In the genomic region with DNA sequence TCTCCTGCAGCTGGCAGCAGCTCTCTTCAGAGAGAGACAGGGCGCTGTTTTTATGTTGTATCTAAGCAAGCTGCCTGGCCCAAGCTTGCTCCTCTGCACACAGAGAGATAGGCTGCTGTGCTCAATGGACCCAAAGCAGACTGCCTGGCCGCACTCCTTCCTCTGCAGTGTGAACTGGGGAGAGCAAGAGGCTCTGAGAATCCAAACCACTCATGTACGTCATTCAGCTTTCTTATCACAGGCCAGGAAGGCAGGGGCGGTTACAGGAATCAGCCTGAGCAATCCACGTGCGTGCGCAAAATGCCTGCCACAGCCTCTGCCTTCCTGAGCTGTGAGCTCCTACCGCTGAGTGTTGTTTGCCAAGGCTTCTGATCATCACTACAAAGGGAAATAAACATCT, we compare ENCODE assay signal across 8 mouse cellular contexts. TPM values are rescaled to one million over a fixed set of nuclear protein-coding genes. Genes with fewer than 3 reads are reported as not detected.
DNase-seq lines count a peak whose midpoint lies in the region; ATAC-seq lines count a peak whose summit lies in the region.

No protein-coding gene starts in this region.

- H3K4me3 ChIP-seq in intestine, embryonic 16.5 days (ENCODE audit: low read length), result no peak overlapping the region
- H3K4me3 ChIP-seq in liver, embryonic 16.5 days (ENCODE audit: low read depth, low read length), result peak overlapping the region; percentile 99

- H3K4me1 ChIP-seq in intestine, embryonic 16.5 days (ENCODE audit: control insufficient read depth, insufficient read depth, low read length), result peaks cover 42% of the 10 kb centered on the region
- peaks cover 87% of the 10 kb centered on the region for H3K4me1 ChIP-seq in liver, embryonic 16.5 days (ENCODE audit: control insufficient read depth, low read depth, low read length)

- peak; percentile 64 to 80 for DNase-seq in adrenal gland, adult (ENCODE audit: inconsistent age in 2 of 2, low spot score in 1 of 2)
- DNase-seq in adrenal gland, adult 8-10 months, result no peak
- peak; percentile 95 for DNase-seq in T-cell, adult 2 months (ENCODE audit: low spot score)
- DNase-seq in heart, adult 18-20 months, result peak; percentile 84 to 91
- DNase-seq in natural killer cell, adult 2 months (ENCODE audit: low spot score in 2 of 2), result peak; percentile 71 to 74
- DNase-seq in thymus, postnatal 25 days, result peak; percentile 71

- H3K9ac ChIP-seq in intestine, embryonic 16.5 days (ENCODE audit: low read depth, low read length), result peak overlapping the region; percentile 14
- peak overlapping the region; percentile 95 for H3K9ac ChIP-seq in liver, embryonic 16.5 days (ENCODE audit: low read depth, low read length)

- H3K9me3 ChIP-seq in intestine, embryonic 16.5 days (ENCODE audit: control insufficient read depth, low read length), result no peaks in the 10 kb centered on the region
- no peaks in the 10 kb centered on the region for H3K9me3 ChIP-seq in liver, embryonic 16.5 days (replicated peaks; ENCODE audit: control insufficient read depth, low read length)

- H3K27me3 ChIP-seq in intestine, embryonic 16.5 days (replicated peaks; ENCODE audit: control insufficient read depth, insufficient read depth, low read length), result no peaks in the 10 kb centered on the region
- H3K27me3 ChIP-seq in liver, embryonic 16.5 days (ENCODE audit: control insufficient read depth, insufficient read depth, low read depth, low read length), result no peaks in the 10 kb centered on the region

- no peaks in the 10 kb centered on the region for H3K36me3 ChIP-seq in intestine, embryonic 16.5 days (ENCODE audit: control insufficient read depth, insufficient read depth, low read length)
- peaks cover 7% of the 10 kb centered on the region for H3K36me3 ChIP-seq in liver, embryonic 16.5 days (ENCODE audit: control insufficient read depth, insufficient read depth)

- H3K27ac ChIP-seq in intestine, embryonic 16.5 days (ENCODE audit: low read length), result peak overlapping the region; percentile 61; the same call in 1 of the 2 replicates
- peak overlapping the region; percentile 100 for H3K27ac ChIP-seq in liver, embryonic 16.5 days (ENCODE audit: low read length)

- ATAC-seq in intestine, embryonic 16.5 days, result no peak
- peak; percentile 65 for ATAC-seq in liver, embryonic 16.5 days (ENCODE audit: low read depth)

- 52% methylated on average over 8 of the region's 8 CpGs for WGBS in intestine, embryonic 16.5 days
- WGBS in liver, embryonic 16.5 days (ENCODE audit: insufficient replicate concordance), result 11% methylated on average over 8 of the region's 8 CpGs

- no peak overlapping the region for H3K4me2 ChIP-seq in intestine, embryonic 16.5 days (ENCODE audit: low read depth, low read length)
- peak overlapping the region; percentile 96 for H3K4me2 ChIP-seq in liver, embryonic 16.5 days (ENCODE audit: low read depth, low read length)

RNA-seq across cellular contexts. Expression of a gene that starts 5.3 kb away (rescaled TPM):
- 10 to 100 TPM; 13.6 to 25.0 (median 18.1) TPM for total RNA-seq in adrenal gland, adult 8-10 months (2022)
- total RNA-seq in heart, adult 18-20 months (2021), result 10 to 100 TPM; 39.6 to 40.5 TPM
- 2.3 and 2.5 TPM in 2 replicates for polyA plus RNA-seq in intestine, embryonic 16.5 days (2015; fragmentation: Nextera tagmentation; extraction: Ambion mirVana)
- polyA plus RNA-seq in liver, embryonic 16.5 days (2015; fragmentation: Nextera tagmentation; extraction: Ambion mirVana), result 20.6 and 24.1 TPM in 2 replicates

RNA-seq across cellular contexts. Expression of a gene that starts 22.3 kb away (rescaled TPM):
- 1 to 10 TPM in 3 of 4 experiments, under 1 TPM in 1; 0.94 to 1.4 (median 1.2) TPM for total RNA-seq in adrenal gland, adult 8-10 months (2022)
- under 1 TPM; 0.47 to 0.69 TPM for total RNA-seq in heart, adult 18-20 months (2021)
- 0.87 and 1.0 TPM in 2 replicates for polyA plus RNA-seq in intestine, embryonic 16.5 days (2015; fragmentation: Nextera tagmentation; extraction: Ambion mirVana)
- 1.2 and 1.6 TPM in 2 replicates for polyA plus RNA-seq in liver, embryonic 16.5 days (2015; fragmentation: Nextera tagmentation; extraction: Ambion mirVana)

RNA-seq across cellular contexts. Expression of a gene that starts 30.3 kb away (rescaled TPM):
- total RNA-seq in adrenal gland, adult 8-10 months (2022), result not detected
- total RNA-seq in heart, adult 18-20 months (2021), result not detected
- 33.9 and 44.0 TPM in 2 replicates for polyA plus RNA-seq in intestine, embryonic 16.5 days (2015; fragmentation: Nextera tagmentation; extraction: Ambion mirVana)
- 0.42 TPM in 1 of 2 replicates, not detected in the other for polyA plus RNA-seq in liver, embryonic 16.5 days (2015; fragmentation: Nextera tagmentation; extraction: Ambion mirVana)

RNA-seq across cellular contexts. Expression of a gene that starts 31.5 kb away (rescaled TPM):
- total RNA-seq in adrenal gland, adult 8-10 months (2022), result 10 to 100 TPM; 59.6 to 79.9 (median 66.5) TPM
- 100 to 1,000 TPM in 1 of 2 experiments, 10 to 100 TPM in 1; 82.6 to 103 TPM for total RNA-seq in heart, adult 18-20 months (2021)
- polyA plus RNA-seq in intestine, embryonic 16.5 days (2015; fragmentation: Nextera tagmentation; extraction: Ambion mirVana), result 183 and 195 TPM in 2 replicates
- 42.2 and 48.1 TPM in 2 replicates for polyA plus RNA-seq in liver, embryonic 16.5 days (2015; fragmentation: Nextera tagmentation; extraction: Ambion mirVana)

RNA-seq across cellular contexts. Expression of a gene that starts 40.2 kb away (rescaled TPM):
- total RNA-seq in adrenal gland, adult 8-10 months (2022), result 1 to 10 TPM; 3.9 to 7.8 (median 6.3) TPM
- total RNA-seq in heart, adult 18-20 months (2021), result 1 to 10 TPM; 1.1 to 1.3 TPM
- 1.1 and 1.5 TPM in 2 replicates for polyA plus RNA-seq in intestine, embryonic 16.5 days (2015; fragmentation: Nextera tagmentation; extraction: Ambion mirVana)
- polyA plus RNA-seq in liver, embryonic 16.5 days (2015; fragmentation: Nextera tagmentation; extraction: Ambion mirVana), result 0.07 and 0.15 TPM in 2 replicates
